Mouse (Mus musculus): ENCODE measurements around the gene Fancg. TPM values are rescaled to one million over a fixed set of nuclear protein-coding genes. Genes with fewer than 3 reads are reported as not detected.

Gene Fancg
- polyA plus RNA-seq, 1 experiment from 2014 or later, result 23.2 TPM

Other genes starting within 250 kb of the Fancg start
- 0.26 and 0.34 TPM in 2 replicates for gene Ccl21a, start 236.5 kb downstream of the Fancg start, polyA plus RNA-seq (2016; fragmentation: Nextera tagmentation; extraction: Ambion mirVana)
- gene Fam205a1, start 156.6 kb downstream of the Fancg start, polyA plus RNA-seq (2016; fragmentation: Nextera tagmentation; extraction: Ambion mirVana), result not detected in 2 replicates
- 0.67 TPM in 1 of 2 replicates, not detected in the other for gene Gm12394, start 153.7 kb downstream of the Fancg start, polyA plus RNA-seq (2016; fragmentation: Nextera tagmentation; extraction: Ambion mirVana)
- gene Fam205c, start 136.3 kb downstream of the Fancg start, polyA plus RNA-seq (2016; fragmentation: Nextera tagmentation; extraction: Ambion mirVana), result 1.1 TPM in 1 of 2 replicates, not detected in the other
- 1.6 and 2.5 TPM in 2 replicates for gene Phf24, start 93.8 kb downstream of the Fancg start, polyA plus RNA-seq (2016; fragmentation: Nextera tagmentation; extraction: Ambion mirVana)
- gene Dnajb5, start 60.7 kb downstream of the Fancg start, polyA plus RNA-seq (2016; fragmentation: Nextera tagmentation; extraction: Ambion mirVana), result 14.0 and 17.6 TPM in 2 replicates
- gene 1700022I11Rik, start 40.9 kb downstream of the Fancg start, polyA plus RNA-seq (2016; fragmentation: Nextera tagmentation; extraction: Ambion mirVana), result 0.75 and 0.95 TPM in 2 replicates
- 600 and 640 TPM in 2 replicates for gene Vcp, start 10.0 kb downstream of the Fancg start, polyA plus RNA-seq (2016; fragmentation: Nextera tagmentation; extraction: Ambion mirVana)
- gene Pigo, start 15.3 kb upstream of the Fancg start, polyA plus RNA-seq (2016; fragmentation: Nextera tagmentation; extraction: Ambion mirVana), result 20.3 and 23.2 TPM in 2 replicates
- 404 and 440 TPM in 2 replicates for gene Stoml2, start 21.2 kb upstream of the Fancg start, polyA plus RNA-seq (2016; fragmentation: Nextera tagmentation; extraction: Ambion mirVana)
- gene Fam214b, start 35.7 kb upstream of the Fancg start, polyA plus RNA-seq (2016; fragmentation: Nextera tagmentation; extraction: Ambion mirVana), result 22.6 and 34.4 TPM in 2 replicates
- gene Unc13b, start 48.4 kb upstream of the Fancg start, polyA plus RNA-seq (2016; fragmentation: Nextera tagmentation; extraction: Ambion mirVana), result 12.8 and 14.8 TPM in 2 replicates